In the genomic region with DNA sequence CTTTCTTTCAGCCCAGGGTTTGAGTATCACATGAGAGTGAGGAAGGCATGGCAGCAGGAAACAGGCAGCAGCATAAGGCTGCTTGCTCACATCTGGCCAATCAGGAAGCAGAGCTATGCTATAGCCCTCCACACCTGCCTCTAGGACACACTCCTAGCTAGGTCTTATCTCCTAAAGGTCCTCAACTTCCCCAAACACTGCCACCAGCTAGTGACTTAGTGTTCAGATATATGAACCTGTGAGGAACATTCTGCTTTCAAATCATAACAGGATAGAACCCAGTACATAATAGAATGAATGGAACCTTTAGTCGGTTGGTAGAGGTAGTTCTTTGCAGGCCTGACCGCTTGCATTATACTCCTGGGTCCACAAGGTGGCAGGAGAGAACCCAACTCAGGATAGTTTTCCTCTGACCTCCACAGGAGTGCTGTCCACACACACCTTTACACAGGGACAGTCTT, we compare ENCODE assay signal across 8 mouse cellular contexts. TPM values are rescaled to one million over a fixed set of nuclear protein-coding genes. Genes with fewer than 3 reads are reported as not detected.
DNase-seq lines count a peak whose midpoint lies in the region; ATAC-seq and TF ChIP-seq lines count a peak whose summit lies in the region.
"Had no signal": no experiment of that assay in that cellular context is flagged by ENCODE, and none has a peak within 500 bp of the region (broad histone marks: within the 10 kb centered on the region; RNA-seq: fewer than 3 reads in every experiment).

No protein-coding gene starts in this region.

- H3K4me1 ChIP-seq in ES-E14 (ENCODE audit: control insufficient read depth in 2 of 2, insufficient read depth in 2 of 2, low read length in 2 of 2, poor library complexity in 1 of 2): peaks cover 4% of the 10 kb centered on the region in 2 experiments; a peak in 2 of 4 replicates
- peaks cover 14% of the 10 kb centered on the region for H3K4me1 ChIP-seq in heart, postnatal 0 days (ENCODE audit: control insufficient read depth, insufficient read depth)

- TF ChIP-seq CTCF in heart, postnatal 0 days (IDR thresholded peaks at IDR 0.05; ENCODE audit: low read depth): peak; percentile 80

- ATAC-seq in heart, postnatal 0 days (ENCODE audit: insufficient read depth, low read depth): peak; percentile 56; the same call in 1 of the 2 replicates

- WGBS in heart, postnatal 0 days: 5% methylated on average over 2 of the region's 2 CpGs

- no peak overlapping the region for H3K4me3 ChIP-seq in ES-E14 (ENCODE audit: insufficient read depth in 1 of 2, low read depth in 1 of 2, low read length in 2 of 2, poor library complexity in 1 of 2, severe bottlenecking in 1 of 2)
- H3K4me3 ChIP-seq in heart, postnatal 0 days (ENCODE audit: low read depth, low read length): no peak overlapping the region
- H3K4me3 ChIP-seq: lung, embryonic 15.5 days had no signal

- TF ChIP-seq EP300 in heart, postnatal 0 days (IDR thresholded peaks at IDR 0.05; ENCODE audit: low read depth): no peak

- H3K4me2 ChIP-seq in heart, postnatal 0 days (ENCODE audit: low read depth, low read length): no peak overlapping the region
- H3K4me2 ChIP-seq: lung, embryonic 15.5 days had no signal

- peak; percentile 63 for DNase-seq in ES-E14 (ENCODE audit: low read depth, low spot score)
- DNase-seq in adrenal gland, postnatal 10 days: peak; percentile 74
- DNase-seq in embryo, embryonic 9.5 days (ENCODE audit: extremely low spot score): peak; percentile 58
- peak; percentile 71 for DNase-seq in heart, postnatal 0 days (ENCODE audit: low spot score)
- peak; percentile 72 to 78 for DNase-seq in kidney, postnatal 36 days
- DNase-seq in lung, adult 18-20 months: peak; percentile 50 to 63
- peak; percentile 67 for DNase-seq in right cerebral cortex, adult 18-20 months

- no peaks in the 10 kb centered on the region for H3K9me3 ChIP-seq in ES-E14 (ENCODE audit: control insufficient read depth, insufficient read depth, low read depth, low read length)
- H3K9me3 ChIP-seq in heart, postnatal 0 days (replicated peaks; ENCODE audit: control insufficient read depth, low read length): no peaks in the 10 kb centered on the region
- H3K9me3 ChIP-seq: lung, embryonic 15.5 days had no signal

- in situ Hi-C loops in ES-E14 (cut with MboI; ENCODE audit: low sequenced_read_pairs in 2 of 2, unreplicated experiment in 2 of 2): no loop called here

- H3K9ac ChIP-seq in ES-E14 (ENCODE audit: insufficient read depth, low read depth, low read length, poor library complexity, severe bottlenecking): no peak overlapping the region
- no peak overlapping the region for H3K9ac ChIP-seq in heart, postnatal 0 days (replicated peaks; ENCODE audit: low read depth, low read length)
- H3K9ac ChIP-seq: lung, embryonic 15.5 days had no signal

- H3K36me3 ChIP-seq in ES-E14 (ENCODE audit: control insufficient read depth, insufficient read depth, low read length, poor library complexity, severe bottlenecking): no peaks in the 10 kb centered on the region
- H3K36me3 ChIP-seq in heart, postnatal 0 days (replicated peaks; ENCODE audit: control insufficient read depth, insufficient read depth, low read length): no peaks in the 10 kb centered on the region
- H3K36me3 ChIP-seq: lung, embryonic 15.5 days had no signal

- H3K27me3 ChIP-seq in heart, postnatal 0 days (ENCODE audit: control insufficient read depth, insufficient read depth, low read length): no peaks in the 10 kb centered on the region
- H3K27me3 ChIP-seq: lung, embryonic 15.5 days had no signal

- no peak overlapping the region for H3K27ac ChIP-seq in ES-E14 (ENCODE audit: insufficient read depth, low read depth, low read length, poor library complexity, severe bottlenecking)
- H3K27ac ChIP-seq in heart, postnatal 0 days (ENCODE audit: low read depth): no peak overlapping the region
- H3K27ac ChIP-seq: lung, embryonic 15.5 days had no signal

TF ChIP-seq in ES-E14, 5 proteins besides CTCF, POLR2A, EP300 and RAD21:
- TF ChIP-seq HCFC1 (IDR thresholded peaks at IDR 0.05; ENCODE audit: borderline replicate concordance, insufficient read depth, low read length) (no peak), ZC3H11A (IDR thresholded peaks at IDR 0.05; ENCODE audit: borderline replicate concordance, low read depth, low read length) (no peak), CHD2 (IDR thresholded peaks at IDR 0.05; ENCODE audit: low read depth, low read length) (no peak), ZNF384 (IDR thresholded peaks at IDR 0.05; ENCODE audit: low read depth, low read length) (no peak), MAFK (IDR thresholded peaks at IDR 0.05; ENCODE audit: insufficient read depth, low read depth, low read length) (no peak)

RNA-seq across cellular contexts. Expression of gene Slc16a1, which starts 5.4 kb away (rescaled TPM):
- 121 and 172 TPM in 2 replicates for total RNA-seq in ES-E14 (2012; rRNA removed)
- total RNA-seq in adrenal gland, postnatal 10 days (2021): 100 to 1,000 TPM; 104 to 117 TPM
- total RNA-seq in heart, postnatal 0 days (2014; rRNA removed; ENCODE audit: low replicate concordance): 213 and 255 TPM in 2 replicates
- polyA plus RNA-seq in heart, postnatal 0 days (2015; fragmentation: Nextera tagmentation; extraction: Ambion mirVana): 73.4 and 104 TPM in 2 replicates
